Mouse (Mus musculus): ENCODE results near the gene Phlda1.
"Not testable (repeated sequence)": the region's sequence is repeated elsewhere in the genome, so short reads cannot be mapped to it uniquely, and the experiment has no call there.

The Phlda1 gene

GRCm38 (mm10) chr10:111506101-111506925, at the start of gene Phlda1:
Gene Phlda1, plus strand, starts transcription at chr10:111506286.
- DNase-seq (ENCODE audit: low read depth, low spot score) = peak; percentile 92

DNA sequence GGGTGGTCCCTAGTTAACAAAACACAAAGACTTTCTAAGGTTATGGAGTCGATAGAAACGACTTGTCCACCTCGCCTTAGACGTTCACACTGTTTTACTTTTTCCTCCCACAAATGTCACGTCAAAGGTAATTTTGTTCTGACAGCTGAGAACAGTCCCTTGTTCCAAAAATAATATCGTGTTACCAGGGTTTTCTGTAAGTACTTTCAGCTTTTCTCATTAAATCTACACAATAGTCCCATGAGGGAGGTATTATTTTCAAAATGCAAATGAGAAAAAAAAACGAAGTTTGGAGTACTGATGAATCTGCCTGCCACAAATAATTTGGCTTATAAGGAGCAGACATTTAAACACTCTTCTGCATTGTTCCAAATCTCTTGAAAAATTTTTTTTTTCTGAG, 48.0 kb upstream of the Phlda1 start:
- DNase-seq (ENCODE audit: low read depth, low spot score) = no peak

- DNase-seq (ENCODE audit: low read depth, low spot score) = no peak
These were observed 47.0 kb upstream of the Phlda1 start for GRCm38 (mm10) chr10:111459040-111459439.

- no peak for DNase-seq (ENCODE audit: low read depth, low spot score)
These were observed 46.2 kb upstream of the Phlda1 start for GRCm38 (mm10) chr10:111459874-111460273.

- peak; percentile 59 for DNase-seq (ENCODE audit: low read depth, low spot score)
These were observed 45.7 kb upstream of the Phlda1 start for GRCm38 (mm10) chr10:111460381-111460780.

GRCm38 (mm10) chr10:111464833-111465232, 41.3 kb upstream of the Phlda1 start:
- no peak for DNase-seq (ENCODE audit: low read depth, low spot score)

DNA sequence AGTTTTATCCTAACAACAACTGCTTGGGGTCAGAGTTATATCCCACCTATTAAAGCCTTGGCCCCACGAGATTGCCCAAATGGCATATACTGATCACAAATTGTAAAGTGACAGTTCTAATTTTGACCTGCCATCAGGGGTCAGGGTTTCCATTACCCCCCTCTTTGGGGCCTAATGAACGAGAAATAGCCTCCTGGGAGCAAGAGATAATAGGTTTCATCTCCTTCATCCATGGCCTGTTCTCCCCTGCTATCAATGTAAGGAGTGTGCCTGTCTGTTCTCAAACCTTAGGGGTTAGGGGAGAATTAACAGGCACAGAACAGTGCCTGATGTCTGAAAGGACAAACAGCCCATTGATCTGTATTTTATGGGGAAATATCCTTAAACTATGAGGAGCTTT, 40.7 kb upstream of the Phlda1 start:
- peak; percentile 28 for DNase-seq (ENCODE audit: low read depth, low spot score)

DNA sequence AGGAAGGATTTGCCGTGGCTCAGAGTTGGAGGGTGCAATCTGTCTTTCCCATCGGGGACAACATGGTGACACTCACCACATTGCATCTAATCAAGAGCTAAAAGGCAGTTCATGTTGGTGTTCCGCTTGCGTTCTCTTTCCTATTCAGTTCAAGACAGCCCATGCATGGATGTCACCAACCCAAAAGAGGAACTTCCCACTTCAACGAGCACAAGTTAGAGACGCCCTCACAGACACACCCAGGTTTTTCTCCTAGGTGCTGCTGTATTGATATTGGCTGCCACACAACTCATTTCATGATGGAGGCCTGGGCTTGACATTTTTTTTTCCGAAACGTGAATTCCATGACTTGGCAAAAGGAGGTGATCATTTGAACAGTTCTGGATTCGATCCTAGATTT, 34.9 kb upstream of the Phlda1 start:
- no peak for DNase-seq (ENCODE audit: low read depth, low spot score)

- DNase-seq (ENCODE audit: low read depth, low spot score) = peak; percentile 98
These were observed 33.2 kb upstream of the Phlda1 start, which contains the start of gene Nap1l1 for GRCm38 (mm10) chr10:111472686-111473510. Gene Nap1l1, plus strand, starts transcription at chr10:111473223.

- DNase-seq (ENCODE audit: low read depth, low spot score) = peak; percentile 61
These were observed 32.3 kb upstream of the Phlda1 start for GRCm38 (mm10) chr10:111473511-111474371.

- no peak for DNase-seq (ENCODE audit: low read depth, low spot score)
These were observed 29.8 kb upstream of the Phlda1 start for GRCm38 (mm10) chr10:111476301-111476700.

- DNase-seq (ENCODE audit: low read depth, low spot score) = no peak
These were observed 29.0 kb upstream of the Phlda1 start for GRCm38 (mm10) chr10:111476989-111477510.

- no peak for DNase-seq (ENCODE audit: low read depth, low spot score)
These were observed 26.5 kb upstream of the Phlda1 start for GRCm38 (mm10) chr10:111479599-111479998.

DNA sequence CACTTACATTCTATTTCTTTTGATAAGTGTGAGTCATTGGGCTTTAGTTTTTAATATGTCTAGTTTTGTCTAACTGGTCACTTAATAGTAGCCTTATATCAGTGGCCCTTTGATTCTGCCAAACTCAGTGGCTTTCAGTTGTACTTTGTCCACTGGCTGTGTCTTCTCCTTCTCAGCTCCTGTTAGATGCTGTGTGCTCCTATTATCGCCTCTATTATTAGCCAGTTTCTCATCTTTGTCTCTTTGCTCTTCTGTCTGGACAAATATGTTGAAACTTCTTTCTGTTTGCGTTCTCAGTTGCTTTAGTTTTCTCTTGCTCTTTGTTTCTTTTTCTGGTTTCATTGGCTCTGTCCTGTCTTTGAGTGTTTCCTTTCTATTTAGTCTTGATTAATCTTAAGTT, 23.4 kb upstream of the Phlda1 start:
- no peak for DNase-seq (ENCODE audit: low read depth, low spot score)

DNA sequence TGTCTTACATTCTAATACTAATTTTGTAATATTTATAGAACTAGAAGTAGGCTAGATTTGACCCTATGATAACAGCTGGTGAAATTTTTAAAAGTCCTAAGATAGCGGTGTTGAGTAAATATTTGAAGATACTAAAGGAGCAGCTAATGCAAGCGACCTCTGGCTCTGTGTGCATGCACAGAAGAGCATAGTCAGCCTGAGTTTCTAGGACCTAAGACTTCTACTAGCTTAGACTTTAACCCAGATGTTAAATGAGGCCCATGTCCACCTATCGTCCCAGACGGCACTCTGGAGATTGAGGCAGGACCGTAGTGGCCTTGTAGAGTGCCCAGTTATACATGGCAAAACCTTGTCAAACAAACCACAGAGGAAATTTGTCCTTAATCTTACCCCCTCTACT, 22.0 kb upstream of the Phlda1 start:
- DNase-seq (ENCODE audit: low read depth, low spot score) = no peak

DNA sequence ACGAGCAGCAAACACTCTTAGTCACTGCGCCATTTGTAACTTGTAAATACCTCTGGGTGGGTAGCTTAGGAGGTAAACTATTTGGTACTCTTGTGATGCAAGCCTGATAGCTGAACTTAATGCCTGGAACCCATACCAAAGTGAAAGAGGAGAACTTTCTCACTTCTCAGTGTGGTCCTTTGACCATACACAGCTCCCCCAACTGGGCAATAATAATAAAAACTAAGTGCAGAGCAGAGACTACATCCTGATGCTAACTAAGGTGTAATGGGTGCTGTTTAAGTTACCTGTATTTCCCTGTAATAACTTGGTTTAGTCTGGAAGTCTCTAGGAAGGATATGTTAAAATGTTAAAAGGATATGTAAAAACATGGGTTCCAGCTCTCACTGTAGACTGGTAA, 17.3 kb upstream of the Phlda1 start:
- no peak for DNase-seq (ENCODE audit: low read depth, low spot score)

DNA sequence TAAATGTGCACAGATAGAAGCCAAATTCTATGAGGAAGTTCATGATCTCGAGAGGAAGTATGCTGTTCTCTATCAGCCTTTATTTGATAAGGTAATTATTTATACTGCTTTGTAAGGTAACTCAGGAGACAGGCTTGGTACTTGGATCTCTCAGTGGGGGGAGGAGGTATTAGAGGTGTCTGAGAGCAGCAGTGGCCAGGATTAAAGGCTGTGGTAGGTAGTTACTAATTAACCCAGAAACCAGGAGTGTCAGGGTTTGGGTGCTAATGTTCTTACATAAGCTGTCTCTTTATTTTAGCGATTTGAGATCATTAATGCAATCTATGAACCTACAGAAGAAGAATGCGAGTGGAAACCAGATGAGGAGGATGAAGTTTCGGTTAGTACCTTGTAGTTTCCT, 16.0 kb upstream of the Phlda1 start:
- not testable (repeated sequence) for DNase-seq (ENCODE audit: low read depth, low spot score)

DNA sequence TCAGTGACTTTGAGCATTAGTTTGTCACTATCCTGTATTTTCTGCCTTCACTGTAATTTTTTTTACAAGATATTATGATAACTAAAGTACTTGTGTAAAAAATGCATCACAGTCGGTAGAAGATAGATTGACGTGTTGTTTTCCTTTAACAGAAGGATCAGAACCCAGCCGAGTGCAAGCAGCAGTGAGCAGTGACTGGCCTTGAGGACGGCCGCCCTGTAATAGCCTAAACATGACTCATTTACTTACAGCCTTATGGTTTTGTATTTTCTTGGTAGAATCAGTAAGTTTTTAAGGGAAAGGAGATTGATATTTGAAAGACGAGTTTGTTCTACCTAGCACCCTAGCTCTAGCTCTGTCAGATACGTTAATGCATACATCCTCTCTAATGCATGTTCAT, 10.2 kb upstream of the Phlda1 start:
- DNase-seq (ENCODE audit: low read depth, low spot score) = no peak

- DNase-seq (ENCODE audit: low read depth, low spot score) = no peak
These were observed 6.2 kb upstream of the Phlda1 start for GRCm38 (mm10) chr10:111499892-111500291.

DNA sequence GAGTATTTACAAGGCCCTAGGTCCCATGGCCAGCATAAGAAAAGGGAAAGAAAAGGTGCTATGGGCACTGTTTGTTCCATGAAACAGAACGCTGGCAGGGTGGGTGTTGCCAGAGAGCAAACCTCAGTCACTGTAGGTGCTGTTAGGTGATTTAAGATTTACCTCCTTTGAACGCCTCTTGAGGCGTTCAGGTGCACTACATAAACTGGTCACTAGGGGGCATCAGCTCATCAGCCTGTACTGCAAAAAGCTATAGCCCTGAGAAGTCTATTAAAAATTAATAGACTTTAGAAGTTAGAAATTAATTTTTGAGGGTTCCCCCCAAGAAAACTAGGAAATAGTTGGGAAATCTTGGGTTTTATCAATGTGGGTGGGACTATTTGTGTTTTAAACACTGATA, 3.0 kb upstream of the Phlda1 start:
- DNase-seq (ENCODE audit: low read depth, low spot score) = peak; percentile 85

DNA sequence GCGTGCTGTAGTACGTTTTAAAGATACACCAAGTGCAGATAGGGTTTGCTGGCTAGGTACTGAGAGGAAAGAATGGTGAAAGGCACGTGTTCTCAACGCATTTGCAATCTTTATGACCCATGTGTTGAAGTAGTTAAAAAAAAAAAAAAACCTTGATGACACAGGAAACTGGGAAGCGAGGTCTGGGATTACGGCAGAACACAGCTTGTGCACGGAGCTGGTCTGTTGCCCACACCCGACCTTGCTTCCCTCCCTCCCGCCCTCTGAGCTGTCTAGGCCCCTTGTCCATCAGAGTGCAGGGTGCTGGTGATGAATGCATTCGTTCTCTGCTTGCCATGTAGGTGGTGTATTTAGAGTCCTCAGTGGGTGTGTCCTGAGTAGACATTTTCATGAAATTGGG, 2.4 kb upstream of the Phlda1 start:
- no peak for DNase-seq (ENCODE audit: low read depth, low spot score)

Data from mesoderm, embryonic 11.5 days (tissue).